Mouse (Mus musculus) layer of hippocampus, adult 9-10 months (tissue): ENCODE measurements around the gene Rnft2.

Source experiments
- DNase-seq: peaks from one replicate; pipeline ENCODE4 v3.0.0; 2022; ENCODE audit warnings: low spot score

Gene Rnft2

GRCm38 (mm10) chr5:118172078-118172723 lies 72.7 kb downstream of the Rnft2 start:
- no peak for DNase-seq

GRCm38 (mm10) chr5:118171665-118172064 lies 73.3 kb downstream of the Rnft2 start:
- DNase-seq = no peak

- DNase-seq = no peak
Measured at GRCm38 (mm10) chr5:118170888-118171529, 73.9 kb downstream of the Rnft2 start.

GRCm38 (mm10) chr5:118169222-118170221 lies 75.4 kb downstream of the Rnft2 start:
- DNase-seq = no peak

GRCm38 (mm10) chr5:118167561-118167995 lies 77.3 kb downstream of the Rnft2 start:
- no peak for DNase-seq

- no peak for DNase-seq
Measured at GRCm38 (mm10) chr5:118165462-118165861, 79.5 kb downstream of the Rnft2 start.

GRCm38 (mm10) chr5:118164581-118164980 lies 80.3 kb downstream of the Rnft2 start, which contains the start of gene Hrk:
Hrk (plus strand) TSS chr5:118164648.
- no peak for DNase-seq

- DNase-seq = no peak
Measured at GRCm38 (mm10) chr5:118160691-118161090, 84.2 kb downstream of the Rnft2 start.

- DNase-seq = no peak
Measured at GRCm38 (mm10) chr5:118156976-118157375, 87.9 kb downstream of the Rnft2 start.

GRCm38 (mm10) chr5:118155565-118155947 lies 89.4 kb downstream of the Rnft2 start:
- DNase-seq = no peak

- peak; percentile 51 for DNase-seq
Measured at GRCm38 (mm10) chr5:118154839-118155564, 89.9 kb downstream of the Rnft2 start, which contains the start of gene Fbxw8. Fbxw8 (minus strand) TSS chr5:118155464.

- DNase-seq = no peak
Measured at GRCm38 (mm10) chr5:118149711-118150110, 95.2 kb downstream of the Rnft2 start.

- DNase-seq = no peak
Measured at GRCm38 (mm10) chr5:118147264-118147663, 97.7 kb downstream of the Rnft2 start.

- DNase-seq = no peak
Measured at GRCm38 (mm10) chr5:118145999-118146679, 98.8 kb downstream of the Rnft2 start.

- DNase-seq = no peak
Measured at GRCm38 (mm10) chr5:118145458-118145857, 99.5 kb downstream of the Rnft2 start.

- DNase-seq = no peak
Measured at GRCm38 (mm10) chr5:118144770-118145169, 100.1 kb downstream of the Rnft2 start.

- DNase-seq = no peak
Measured at GRCm38 (mm10) chr5:118144327-118144726, 100.6 kb downstream of the Rnft2 start.

GRCm38 (mm10) chr5:118143211-118144026 lies 101.5 kb downstream of the Rnft2 start:
- DNase-seq = no peak

- no peak for DNase-seq
Measured at GRCm38 (mm10) chr5:118142471-118142870, 102.4 kb downstream of the Rnft2 start.
